Mouse (Mus musculus): ENCODE data around the gene Stat3. TPM values are rescaled to one million over a fixed set of nuclear protein-coding genes. Genes with fewer than 3 reads are reported as not detected.

Stat3 gene
- polyA plus RNA-seq, 1 experiment = 0.96 TPM

GRCm38 (mm10) chr11:100967881-100968420 is 28.6 kb upstream of the Stat3 start:
- no peak overlapping the region for H3K4me3 ChIP-seq (replicated peaks)
- peaks cover 2% of the 10 kb centered on the region; the same call in 1 of the 2 replicates for H3K9me3 ChIP-seq (ENCODE audit: control insufficient read depth, low read length)
- H3K36me3 ChIP-seq (ENCODE audit: control insufficient read depth) = no peaks in the 10 kb centered on the region
- peaks cover 56% of the 10 kb centered on the region for H3K27me3 ChIP-seq (ENCODE audit: control insufficient read depth)
- no peak for TF ChIP-seq GATA1 (IDR thresholded peaks at IDR 0.05; ENCODE audit: low read length)
- no peak for TF ChIP-seq TAL1 (IDR thresholded peaks at IDR 0.05; ENCODE audit: low read length)
- peaks cover 54% of the 10 kb centered on the region for H3K4me1 ChIP-seq (ENCODE audit: control insufficient read depth)

- H3K4me1 ChIP-seq (ENCODE audit: control insufficient read depth) = peaks cover 60% of the 10 kb centered on the region
- H3K27me3 ChIP-seq (ENCODE audit: control insufficient read depth) = peaks cover 51% of the 10 kb centered on the region
- no peak for TF ChIP-seq GATA1 (IDR thresholded peaks at IDR 0.05; ENCODE audit: low read length)
- TF ChIP-seq TAL1 (IDR thresholded peaks at IDR 0.05; ENCODE audit: low read length) = no peak
- no peaks in the 10 kb centered on the region for H3K36me3 ChIP-seq (ENCODE audit: control insufficient read depth)
- H3K9me3 ChIP-seq (ENCODE audit: control insufficient read depth, low read length) = peaks cover 2% of the 10 kb centered on the region; the same call in 1 of the 2 replicates
- H3K4me3 ChIP-seq (replicated peaks) = no peak overlapping the region
These were observed 28.0 kb upstream of the Stat3 start for GRCm38 (mm10) chr11:100967376-100967775.

- Histone ChIP-seq H3K27me3 (ENCODE audit: control insufficient read depth) (peaks cover 35% of the 10 kb centered on the region), H3K36me3 (ENCODE audit: control insufficient read depth) (no peaks in the 10 kb centered on the region), H3K4me1 (ENCODE audit: control insufficient read depth) (peaks cover 68% of the 10 kb centered on the region), H3K9me3 (ENCODE audit: control insufficient read depth, low read length) (peaks cover 2% of the 10 kb centered on the region; the same call in 1 of the 2 replicates), H3K4me3 (replicated peaks) (no peak overlapping the region)
- no peak for TF ChIP-seq GATA1 (IDR thresholded peaks at IDR 0.05; ENCODE audit: low read length)
These were observed 26.4 kb upstream of the Stat3 start for GRCm38 (mm10) chr11:100965760-100966159.

- H3K4me3 ChIP-seq (replicated peaks) = no peak overlapping the region
- H3K27me3 ChIP-seq (ENCODE audit: control insufficient read depth) = peaks cover 28% of the 10 kb centered on the region
- H3K4me1 ChIP-seq (ENCODE audit: control insufficient read depth) = peaks cover 68% of the 10 kb centered on the region
- TF ChIP-seq TAL1 (IDR thresholded peaks at IDR 0.05; ENCODE audit: low read length) (no peak), GATA1 (IDR thresholded peaks at IDR 0.05; ENCODE audit: low read length) (no peak)
- no peaks in the 10 kb centered on the region for H3K36me3 ChIP-seq (ENCODE audit: control insufficient read depth)
- peaks cover 2% of the 10 kb centered on the region; the same call in 1 of the 2 replicates for H3K9me3 ChIP-seq (ENCODE audit: control insufficient read depth, low read length)
These were observed 25.7 kb upstream of the Stat3 start for GRCm38 (mm10) chr11:100964901-100965542.

GRCm38 (mm10) chr11:100964180-100964579 is 24.8 kb upstream of the Stat3 start:
- H3K4me1 ChIP-seq (ENCODE audit: control insufficient read depth) = peaks cover 67% of the 10 kb centered on the region

GRCm38 (mm10) chr11:100963647-100964046 is 24.3 kb upstream of the Stat3 start:
- H3K27me3 ChIP-seq (ENCODE audit: control insufficient read depth) = peaks cover 21% of the 10 kb centered on the region
- H3K9me3 ChIP-seq (ENCODE audit: control insufficient read depth, low read length) = no peaks in the 10 kb centered on the region
- no peaks in the 10 kb centered on the region; the same call in 1 of the 2 replicates for H3K36me3 ChIP-seq (ENCODE audit: control insufficient read depth)
- TF ChIP-seq GATA1 (IDR thresholded peaks at IDR 0.05; ENCODE audit: low read length) = no peak
- no peak for TF ChIP-seq TAL1 (IDR thresholded peaks at IDR 0.05; ENCODE audit: low read length)
- H3K4me1 ChIP-seq (ENCODE audit: control insufficient read depth) = peaks cover 68% of the 10 kb centered on the region
- H3K4me3 ChIP-seq (replicated peaks) = no peak overlapping the region

More at GRCm38 (mm10) chr11:100964180-100964579, 24.8 kb upstream of the Stat3 start:
- Histone ChIP-seq H3K9me3 (ENCODE audit: control insufficient read depth, low read length) (no peaks in the 10 kb centered on the region), H3K36me3 (ENCODE audit: control insufficient read depth) (no peaks in the 10 kb centered on the region), H3K27me3 (ENCODE audit: control insufficient read depth) (peaks cover 21% of the 10 kb centered on the region), H3K4me3 (replicated peaks) (no peak overlapping the region)
- TF ChIP-seq TAL1 (IDR thresholded peaks at IDR 0.05; ENCODE audit: low read length) (no peak), GATA1 (IDR thresholded peaks at IDR 0.05; ENCODE audit: low read length) (no peak)

GRCm38 (mm10) chr11:100962371-100962911 is 23.1 kb upstream of the Stat3 start:
- Histone ChIP-seq H3K27me3 (ENCODE audit: control insufficient read depth) (peaks cover 14% of the 10 kb centered on the region), H3K4me1 (ENCODE audit: control insufficient read depth) (peaks cover 71% of the 10 kb centered on the region), H3K36me3 (ENCODE audit: control insufficient read depth) (no peaks in the 10 kb centered on the region; the same call in 1 of the 2 replicates), H3K9me3 (ENCODE audit: control insufficient read depth, low read length) (no peaks in the 10 kb centered on the region), H3K4me3 (replicated peaks) (no peak overlapping the region)
- TF ChIP-seq GATA1 (IDR thresholded peaks at IDR 0.05; ENCODE audit: low read length) = no peak
- TF ChIP-seq TAL1 (IDR thresholded peaks at IDR 0.05; ENCODE audit: low read length) = no peak

GRCm38 (mm10) chr11:100960540-100960939 is 21.2 kb upstream of the Stat3 start:
- Histone ChIP-seq H3K36me3 (ENCODE audit: control insufficient read depth) (no peaks in the 10 kb centered on the region; the same call in 1 of the 2 replicates), H3K27me3 (ENCODE audit: control insufficient read depth) (peaks cover 10% of the 10 kb centered on the region), H3K9me3 (ENCODE audit: control insufficient read depth, low read length) (no peaks in the 10 kb centered on the region), H3K4me1 (ENCODE audit: control insufficient read depth) (peaks cover 68% of the 10 kb centered on the region), H3K4me3 (replicated peaks) (peak overlapping the region; percentile 28)
- no peak for TF ChIP-seq GATA1 (IDR thresholded peaks at IDR 0.05; ENCODE audit: low read length)
- no peak for TF ChIP-seq TAL1 (IDR thresholded peaks at IDR 0.05; ENCODE audit: low read length)

- Histone ChIP-seq H3K4me3 (replicated peaks) (no peak overlapping the region), H3K36me3 (ENCODE audit: control insufficient read depth) (no peaks in the 10 kb centered on the region; the same call in 1 of the 2 replicates), H3K4me1 (ENCODE audit: control insufficient read depth) (peaks cover 65% of the 10 kb centered on the region), H3K27me3 (ENCODE audit: control insufficient read depth) (peaks cover 10% of the 10 kb centered on the region), H3K9me3 (ENCODE audit: control insufficient read depth, low read length) (no peaks in the 10 kb centered on the region)
- TF ChIP-seq GATA1 (IDR thresholded peaks at IDR 0.05; ENCODE audit: low read length) (no peak), TAL1 (IDR thresholded peaks at IDR 0.05; ENCODE audit: low read length) (no peak)
These were observed 20.5 kb upstream of the Stat3 start for GRCm38 (mm10) chr11:100959826-100960225.

Measured in erythroblast, embryonic 14.5 days (primary cell).